Comparison of ENCODE assay signal across 16 mouse cellular contexts in genomic region chr9:56141776-56142175, GRCm38 (mm10). TPM values are rescaled to one million over a fixed set of nuclear protein-coding genes. Genes with fewer than 3 reads are reported as not detected.
DNase-seq lines count a peak whose midpoint lies in the region; ATAC-seq and TF ChIP-seq lines count a peak whose summit lies in the region.
"Had no signal": no experiment of that assay in that cellular context is flagged by ENCODE, and none has a peak within 500 bp of the region (broad histone marks: within the 10 kb centered on the region; RNA-seq: fewer than 3 reads in every experiment).

No protein-coding gene starts in this region.

- no peaks in the 10 kb centered on the region for H3K4me1 ChIP-seq in hindbrain, postnatal 0 days (ENCODE audit: insufficient read depth, low read length)
- no peaks in the 10 kb centered on the region for H3K4me1 ChIP-seq in hindbrain, embryonic 13.5 days (replicated peaks)
- H3K4me1 ChIP-seq: forebrain, embryonic 15.5 days; hindbrain, embryonic 15.5 days had no signal

- H3K9ac ChIP-seq in hindbrain, postnatal 0 days (replicated peaks; ENCODE audit: low read length), result no peak overlapping the region
- no peak overlapping the region for H3K9ac ChIP-seq in hindbrain, embryonic 13.5 days
- H3K9ac ChIP-seq: forebrain, embryonic 15.5 days; hindbrain, embryonic 15.5 days had no signal

- 0 out of 2 replicates have a peak, but pooled peaks have one; percentile 12 for TF ChIP-seq CTCF in hindbrain, postnatal 0 days (IDR thresholded peaks at IDR 0.05; ENCODE audit: low read depth)

- no peak for ATAC-seq in hindbrain, postnatal 0 days
- no peak for ATAC-seq in hindbrain, embryonic 13.5 days (ENCODE audit: low FRiP score)
- ATAC-seq in granulocyte monocyte progenitor cell, adult 5-6 weeks (replicated peaks; ENCODE audit: poor library complexity, severe bottlenecking), result peak; percentile 37; the same call in 1 of the 2 replicates
- ATAC-seq in activated CD4-positive, CD25-positive, alpha-beta regulatory T cell, adult 4 months, result no peak
- ATAC-seq: forebrain, embryonic 15.5 days had no signal

- H3K36me3 ChIP-seq in hindbrain, postnatal 0 days (ENCODE audit: insufficient read depth, low read length), result peaks cover 21% of the 10 kb centered on the region
- peaks cover 75% of the 10 kb centered on the region for H3K36me3 ChIP-seq in hindbrain, embryonic 13.5 days

- no peaks in the 10 kb centered on the region for H3K9me3 ChIP-seq in hindbrain, postnatal 0 days (ENCODE audit: low read length)
- H3K9me3 ChIP-seq in hindbrain, embryonic 13.5 days, result no peaks in the 10 kb centered on the region
- H3K9me3 ChIP-seq: forebrain, embryonic 15.5 days; hindbrain, embryonic 15.5 days had no signal

- H3K27me3 ChIP-seq in hindbrain, postnatal 0 days (ENCODE audit: insufficient read depth, low read length), result no peaks in the 10 kb centered on the region
- H3K27me3 ChIP-seq in hindbrain, embryonic 13.5 days, result no peaks in the 10 kb centered on the region
- H3K27me3 ChIP-seq: forebrain, embryonic 15.5 days; hindbrain, embryonic 15.5 days had no signal

- H3K4me3 ChIP-seq in hindbrain, postnatal 0 days (ENCODE audit: low read length), result no peak overlapping the region
- H3K4me3 ChIP-seq in hindbrain, embryonic 13.5 days, result no peak overlapping the region
- H3K4me3 ChIP-seq: forebrain, embryonic 15.5 days; hindbrain, embryonic 15.5 days had no signal

- WGBS in hindbrain, postnatal 0 days, result 85% methylated on average over 9 of the region's 9 CpGs
- WGBS in hindbrain, embryonic 13.5 days, result 88% methylated on average over 9 of the region's 9 CpGs

- no peak overlapping the region for H3K27ac ChIP-seq in hindbrain, postnatal 0 days
- H3K27ac ChIP-seq in hindbrain, embryonic 13.5 days, result no peak overlapping the region
- H3K27ac ChIP-seq: forebrain, embryonic 15.5 days; hindbrain, embryonic 15.5 days; macrophage had no signal

- no peak for DNase-seq in hindbrain, postnatal 0 days (ENCODE audit: low spot score)
- peak; percentile 36 for DNase-seq in 416B (ENCODE audit: low read depth)
- DNase-seq in kidney, postnatal 10 days, result peak; percentile 61
- DNase-seq in layer of hippocampus, postnatal 36 days, result no peak
- DNase-seq: adrenal gland, adult 8-10 months; cerebellum, adult 9-10 months; gastrocnemius, postnatal 14 days; midbrain, embryonic 14.5 days; right cerebral cortex, postnatal 4 days; thymus, postnatal 4 days had no signal

- no peak overlapping the region for H3K4me2 ChIP-seq in hindbrain, postnatal 0 days (ENCODE audit: low read depth, low read length)
- no peak overlapping the region for H3K4me2 ChIP-seq in hindbrain, embryonic 13.5 days
- H3K4me2 ChIP-seq: forebrain, embryonic 15.5 days; hindbrain, embryonic 15.5 days had no signal

RNA-seq across cellular contexts. Expression of gene Tspan3, which starts 23.5 kb away (rescaled TPM):
- total RNA-seq in hindbrain, postnatal 0 days (2014; rRNA removed), result 524 and 552 TPM in 2 replicates
- polyA plus RNA-seq in hindbrain, postnatal 0 days (2015; fragmentation: Nextera tagmentation; extraction: Ambion mirVana), result 725 and 737 TPM in 2 replicates
- 575 and 579 TPM in 2 replicates for polyA plus RNA-seq in hindbrain, embryonic 13.5 days (2015; fragmentation: Nextera tagmentation; extraction: Ambion mirVana)
- 58.3 and 66.0 TPM in 2 replicates for total RNA-seq in granulocyte monocyte progenitor cell, adult 5-6 weeks (2014; fragmentation: Nextera tagmentation)
- total RNA-seq in granulocyte monocyte progenitor cell, adult 5-6 weeks (2017), result 28.0 and 50.9 TPM in 2 replicates
- polyA plus RNA-seq in activated CD4-positive, CD25-positive, alpha-beta regulatory T cell, adult 4 months (2017; shearing (Covaris generic)), result 10 to 100 TPM; 31.0 to 31.4 TPM
- 100 to 1,000 TPM; 329 to 341 TPM for total RNA-seq in layer of hippocampus, postnatal 36 days (2021)

RNA-seq across cellular contexts. Expression of gene Pstpip1, which starts 52.0 kb away (rescaled TPM):
- total RNA-seq in hindbrain, postnatal 0 days (2014; rRNA removed), result 0.10 and 1.1 TPM in 2 replicates
- 0.78 and 1.4 TPM in 2 replicates for polyA plus RNA-seq in hindbrain, postnatal 0 days (2015; fragmentation: Nextera tagmentation; extraction: Ambion mirVana)
- polyA plus RNA-seq in hindbrain, embryonic 13.5 days (2015; fragmentation: Nextera tagmentation; extraction: Ambion mirVana), result 0.70 and 0.73 TPM in 2 replicates
- total RNA-seq in granulocyte monocyte progenitor cell, adult 5-6 weeks (2014; fragmentation: Nextera tagmentation), result 65.1 and 77.0 TPM in 2 replicates
- 101 and 110 TPM in 2 replicates for total RNA-seq in granulocyte monocyte progenitor cell, adult 5-6 weeks (2017)
- 10 to 100 TPM; 37.9 to 40.7 TPM for polyA plus RNA-seq in activated CD4-positive, CD25-positive, alpha-beta regulatory T cell, adult 4 months (2017; shearing (Covaris generic))
- 1 to 10 TPM; 2.7 to 3.7 TPM for total RNA-seq in layer of hippocampus, postnatal 36 days (2021)

Comparison
In these comparisons a context has a peak if more than half of its experiments do, and no peak if none do; other contexts are left out.
1. DNase-seq: peak in 416B (single experiment) and kidney, postnatal 10 days (single experiment); none in hindbrain, postnatal 0 days (single experiment) and layer of hippocampus, postnatal 36 days (0 of 2).
2. RNA of gene Pstpip1, which starts 52.0 kb away (total RNA-seq): 65.1 to 110 TPM in granulocyte monocyte progenitor cell, adult 5-6 weeks; 2.7 to 3.7 TPM in layer of hippocampus, postnatal 36 days and 0.10 to 1.1 TPM in hindbrain, postnatal 0 days; every median in the first group is over 10 times any median in the second.